Mouse (Mus musculus): ENCODE results near the gene Nt5dc3.

The Nt5dc3 gene

GRCm38 (mm10) chr10:86881448-86881847 is 102.6 kb downstream of the Nt5dc3 start:
- DNase-seq, result no peak

GRCm38 (mm10) chr10:86886434-86886833 is 107.6 kb downstream of the Nt5dc3 start:
- no peak for DNase-seq

Measured in cerebellum, postnatal 36 days (tissue).